Mouse (Mus musculus): ENCODE data around the gene Sh3pxd2a.

DNA sequence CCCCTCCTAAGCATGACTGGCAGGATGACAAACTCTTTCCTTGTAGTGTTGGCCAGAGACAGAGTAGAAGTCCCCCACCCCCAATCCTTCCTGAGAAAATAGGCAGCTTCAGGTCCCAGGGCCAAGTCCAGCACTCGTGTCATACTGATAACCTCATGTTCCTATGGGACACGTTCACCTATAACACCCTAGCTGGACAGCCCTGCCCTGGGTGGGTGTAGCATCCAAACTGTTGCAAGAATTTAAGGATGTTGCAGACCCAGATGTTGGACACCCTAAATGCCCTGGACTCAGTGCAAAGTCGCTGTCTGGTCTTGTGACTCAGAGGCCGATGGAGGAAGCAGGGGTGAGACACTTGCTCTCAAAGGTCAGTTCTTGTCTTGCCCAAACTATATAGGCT, 68.9 kb downstream of the Sh3pxd2a start:
- TF ChIP-seq CTCF (IDR thresholded peaks at IDR 0.05), result no peak
- TF ChIP-seq POLR2A (IDR thresholded peaks at IDR 0.05; ENCODE audit: insufficient read depth, low read depth, low read length), result no peak
- no peak for TF ChIP-seq EP300 (IDR thresholded peaks at IDR 0.05; ENCODE audit: insufficient read depth, low read depth, low read length)

Data from heart, adult 2 months (tissue).